Mouse (Mus musculus) 3134 (cell line): ENCODE results near the gene Ssrp1.

Experiments
- DNase-seq: peaks from one replicate; pipeline ENCODE4 v3.0.0-alpha.2; 2011; ENCODE audit warnings: low spot score; ENCODE audit not compliant: insufficient read length; ENCODE audit errors: extremely low read depth

Gene Ssrp1

DNA sequence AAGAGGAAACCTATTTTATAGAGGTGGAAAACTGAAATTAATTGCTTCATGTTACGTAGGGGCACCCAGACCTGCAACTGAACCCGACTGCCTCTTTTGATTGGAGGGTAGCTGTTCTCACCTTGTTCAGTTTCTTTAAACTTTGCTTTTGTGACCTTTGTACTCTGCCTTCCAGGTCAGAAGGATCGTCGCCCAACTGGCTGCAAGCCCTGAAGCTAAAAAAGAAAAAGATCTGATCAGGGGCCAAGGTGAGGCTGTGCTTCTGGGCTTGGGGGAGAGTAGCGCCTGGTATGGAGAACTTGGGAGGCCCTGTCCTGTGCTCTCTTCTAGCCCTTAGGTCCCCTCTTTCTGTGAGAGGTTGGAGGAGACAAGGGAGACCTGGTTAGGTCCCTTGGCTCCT is 34.9 kb downstream of the Ssrp1 start:
- no peak for DNase-seq

DNA sequence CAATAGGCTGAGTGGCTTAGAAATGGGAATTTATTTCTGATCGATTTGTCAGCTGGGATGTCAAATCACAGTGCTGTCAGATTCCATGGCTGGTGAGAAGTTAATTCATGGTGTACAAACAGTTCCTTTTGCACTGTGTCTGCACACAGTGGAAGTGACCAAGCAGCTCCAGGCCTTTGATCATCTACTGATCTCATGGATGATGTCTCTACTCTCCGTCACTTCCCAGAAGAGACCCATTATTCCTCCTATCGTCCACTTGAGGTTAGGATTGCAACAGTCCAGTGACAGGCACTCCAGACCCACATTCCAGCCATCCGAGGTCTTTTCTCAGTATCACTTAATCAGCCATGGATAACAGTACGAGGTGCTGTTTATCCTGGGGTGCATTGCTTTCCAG is 36.7 kb downstream of the Ssrp1 start:
- DNase-seq = no peak

DNA sequence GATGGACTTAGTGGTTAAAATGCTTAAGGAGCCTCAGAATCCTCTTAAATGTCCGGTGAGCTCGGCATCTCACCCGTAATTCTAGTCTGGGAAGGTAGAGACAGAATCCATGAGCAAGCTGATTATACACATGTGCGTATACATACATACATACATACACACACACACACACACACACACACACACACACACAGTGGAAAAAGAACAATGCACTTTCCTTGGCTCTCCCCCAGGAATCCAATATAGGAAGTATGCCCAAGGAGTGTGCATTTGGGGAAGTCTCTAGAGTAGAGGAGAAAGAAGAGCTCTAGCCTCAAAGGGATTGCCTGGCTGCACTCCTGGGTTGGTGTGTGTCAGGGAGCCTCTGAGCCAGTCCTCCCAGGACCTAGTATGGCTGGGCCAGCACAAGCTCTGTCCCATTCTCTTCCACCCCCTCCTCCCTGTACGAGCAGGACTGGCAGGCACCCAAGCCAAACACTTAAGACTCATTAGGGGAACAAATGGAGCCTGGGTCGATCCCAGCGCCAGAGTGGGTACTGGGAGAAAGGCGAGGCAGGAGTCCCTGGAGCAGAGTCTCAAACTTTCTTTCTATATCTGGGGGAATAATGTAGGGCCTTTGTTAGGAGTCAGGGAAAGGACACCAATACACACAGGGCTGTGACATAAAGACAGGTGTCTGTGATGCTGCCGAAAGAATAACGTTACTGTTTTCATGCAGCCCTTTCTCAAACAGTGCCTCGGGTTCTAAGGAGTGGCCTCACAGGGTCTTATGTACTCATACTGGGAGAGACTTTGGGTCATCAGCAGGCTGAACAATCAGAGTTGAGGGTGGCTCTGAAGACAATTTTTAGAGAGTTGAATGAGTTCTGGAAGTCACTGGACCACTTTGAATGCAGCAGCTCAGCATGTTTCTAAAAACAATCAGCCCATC is 51.9 kb downstream of the Ssrp1 start:
- DNase-seq = no peak

DNA sequence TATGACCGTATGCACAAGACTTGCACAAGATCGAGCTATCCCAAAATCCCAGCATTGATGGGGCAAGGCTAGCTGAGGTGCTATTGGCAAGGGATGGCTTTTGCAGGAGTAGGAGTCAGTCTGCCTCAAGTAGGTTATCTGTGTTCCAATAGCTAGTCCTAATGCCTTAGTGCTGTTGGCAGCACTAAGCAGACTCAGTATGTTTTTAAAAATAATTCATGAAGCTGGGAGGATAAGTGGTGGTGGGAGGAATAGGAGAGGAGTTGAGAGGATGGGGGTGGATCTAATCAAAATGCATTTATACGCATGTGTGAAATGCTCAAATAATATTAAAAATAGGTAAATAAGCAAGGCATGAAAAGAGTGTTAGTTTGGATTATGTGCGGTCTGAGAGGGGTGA is 54.3 kb downstream of the Ssrp1 start:
- no peak for DNase-seq

DNA sequence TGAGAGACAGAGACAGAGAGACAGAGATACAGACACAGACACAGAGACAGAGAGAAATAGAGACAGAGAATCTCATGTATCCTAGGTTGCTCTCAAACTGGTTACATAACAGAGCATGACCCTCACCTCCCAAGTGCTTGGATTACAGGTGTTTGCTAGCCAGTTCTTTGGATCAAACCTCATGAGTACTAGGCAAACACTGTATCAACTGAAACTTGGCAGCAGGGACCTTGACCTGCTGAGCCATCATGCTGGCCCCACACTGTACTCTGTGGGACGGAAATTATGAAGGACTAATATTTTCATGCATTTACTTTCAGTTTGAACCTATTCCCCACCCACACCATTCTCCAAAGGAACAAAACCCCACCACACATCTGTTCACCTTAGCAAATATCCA is 56.3 kb downstream of the Ssrp1 start:
- no peak for DNase-seq

DNA sequence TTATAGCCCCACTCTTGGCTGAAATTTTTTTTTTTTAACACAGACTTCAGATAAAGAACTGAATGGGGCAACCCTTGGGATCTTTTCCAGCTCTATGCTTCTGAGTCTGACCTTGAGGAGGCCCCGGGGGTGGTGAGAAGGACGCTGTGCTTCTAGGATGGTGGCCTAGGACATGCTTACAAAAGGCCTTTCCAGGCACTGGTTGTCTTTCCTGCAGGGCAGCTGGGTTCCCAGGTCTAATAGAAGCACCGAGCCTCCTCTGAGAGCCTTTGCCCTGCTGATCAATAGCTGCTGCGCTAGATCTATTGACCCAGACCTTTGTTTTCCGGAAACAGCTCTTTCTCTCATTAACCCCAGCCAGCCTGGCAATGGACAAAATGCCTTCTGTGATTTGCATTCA is 58.9 kb downstream of the Ssrp1 start:
- no peak for DNase-seq
